Mouse (Mus musculus): ENCODE measurements at regions not wholly inside any gene's neighbourhood (a gene's known extent, or its start where the extent isn't known, plus 50 kb on each side); places are given as distances from the start of the nearest gene placed in this dataset.

DNA sequence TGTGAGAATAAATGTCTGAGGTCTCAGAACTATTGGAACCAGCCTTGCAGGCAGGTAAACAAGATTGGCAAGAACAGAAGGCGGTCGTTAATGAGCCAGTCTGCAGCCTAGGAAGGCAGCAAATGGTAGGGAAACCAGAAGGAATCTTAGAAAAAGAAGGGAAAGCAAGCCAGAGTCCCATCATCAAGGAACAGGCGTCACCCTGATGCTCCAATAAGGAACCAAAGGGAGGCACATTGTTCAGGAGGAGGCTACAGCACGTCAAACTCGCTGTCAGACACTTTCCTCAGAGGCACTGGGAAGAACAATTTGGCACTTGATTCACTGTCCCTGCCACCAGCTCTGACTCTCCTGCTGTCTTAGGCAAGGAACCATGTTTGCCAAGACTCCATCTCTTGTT lies 100.2 kb upstream of the Mpp6 start:
- H3K36me3 ChIP-seq (replicated peaks; ENCODE audit: control insufficient read depth, insufficient read depth) = no peaks in the 10 kb centered on the region
- H3K4me2 ChIP-seq (replicated peaks) = no peak overlapping the region
- H3K9ac ChIP-seq = no peak overlapping the region
- DNase-seq (ENCODE audit: low spot score) = no peak
- H3K4me3 ChIP-seq (replicated peaks; ENCODE audit: low read length) = no peak overlapping the region
- ATAC-seq (ENCODE audit: low FRiP score) = no peak
- H3K9me3 ChIP-seq (ENCODE audit: control insufficient read depth, low read length) = no peaks in the 10 kb centered on the region
- no peak overlapping the region for H3K27ac ChIP-seq
- no peaks in the 10 kb centered on the region for H3K27me3 ChIP-seq (ENCODE audit: control insufficient read depth, insufficient read depth, low read length)
- WGBS = 79% methylated on average over 5 of the region's 5 CpGs
- H3K4me1 ChIP-seq (replicated peaks; ENCODE audit: control insufficient read depth, insufficient read depth, low read length) = peaks cover 5% of the 10 kb centered on the region

DNA sequence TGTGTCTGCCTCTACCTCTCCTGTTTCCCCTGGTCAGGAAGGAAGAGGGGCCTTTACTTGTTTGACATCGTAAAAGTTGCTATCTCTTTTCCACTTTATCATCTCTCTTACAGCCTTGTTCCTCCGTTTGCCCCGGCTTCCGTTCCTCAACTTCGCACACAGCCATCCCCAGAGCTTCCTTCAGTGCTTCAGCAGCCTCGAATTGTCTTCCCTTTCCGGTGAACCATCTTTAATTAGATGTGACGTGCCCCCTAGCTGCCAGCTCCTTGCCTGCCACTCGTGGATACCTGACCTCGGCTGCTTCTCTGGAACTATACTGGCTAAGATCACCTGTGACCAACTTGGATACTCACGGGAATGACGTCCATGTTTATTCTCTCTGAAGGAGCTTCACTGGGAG lies 99.0 kb upstream of the Mpp6 start:
- ATAC-seq (ENCODE audit: low FRiP score) = no peak

DNA sequence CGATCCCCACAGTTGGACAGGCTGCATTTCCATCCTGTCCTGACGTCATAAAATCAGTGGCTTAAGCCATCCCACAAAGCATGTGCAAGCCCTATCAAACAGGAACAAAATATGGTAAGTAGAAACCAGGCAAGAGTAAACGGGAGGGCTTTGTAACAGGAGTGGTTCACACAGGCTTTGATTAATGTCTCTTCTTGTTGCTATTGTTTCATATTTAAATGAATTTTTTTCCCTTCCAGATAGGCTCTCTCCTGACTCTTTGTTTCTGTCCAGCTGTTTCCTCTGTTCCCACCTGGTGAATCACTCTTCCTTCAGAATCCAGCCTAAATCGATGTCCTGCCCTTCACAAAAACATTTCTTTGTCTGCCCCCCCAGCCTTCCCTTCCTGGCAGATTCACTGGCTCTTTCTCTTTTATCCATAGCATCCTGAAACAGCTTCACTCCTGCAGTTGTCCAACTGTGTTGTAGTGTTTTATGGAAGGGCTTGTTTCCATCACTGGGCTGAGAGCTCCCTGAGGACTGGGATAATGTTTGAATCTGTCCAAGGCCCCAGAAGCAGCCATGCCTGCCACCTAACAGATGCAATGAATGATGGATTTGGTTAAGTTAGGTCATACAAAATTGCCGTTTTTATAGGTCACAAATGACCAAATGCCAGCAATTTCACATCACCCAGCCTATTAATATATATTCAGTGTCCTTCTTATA lies 98.1 kb upstream of the Mpp6 start:
- no peak for ATAC-seq (ENCODE audit: low FRiP score)
- H3K9me3 ChIP-seq (ENCODE audit: control insufficient read depth, low read length) = no peaks in the 10 kb centered on the region
- no peak overlapping the region for H3K4me2 ChIP-seq (replicated peaks)
- DNase-seq (ENCODE audit: low spot score) = no peak
- peak overlapping the region; percentile 43; the same call in 1 of the 2 replicates for H3K27ac ChIP-seq
- peaks cover 5% of the 10 kb centered on the region for H3K4me1 ChIP-seq (replicated peaks; ENCODE audit: control insufficient read depth, insufficient read depth, low read length)
- H3K4me3 ChIP-seq (replicated peaks; ENCODE audit: low read length) = no peak overlapping the region
- 51% methylated on average over 5 of the region's 5 CpGs for whole genome bisulfite sequencing
- no peaks in the 10 kb centered on the region for H3K27me3 ChIP-seq (ENCODE audit: control insufficient read depth, insufficient read depth, low read length)
- no peak overlapping the region for H3K9ac ChIP-seq
- no peaks in the 10 kb centered on the region for H3K36me3 ChIP-seq (replicated peaks; ENCODE audit: control insufficient read depth, insufficient read depth)

More for the DNA sequence above, 99.0 kb upstream of the Mpp6 start:
- Histone ChIP-seq H3K4me1 (replicated peaks; ENCODE audit: control insufficient read depth, insufficient read depth, low read length) (peaks cover 5% of the 10 kb centered on the region), H3K36me3 (replicated peaks; ENCODE audit: control insufficient read depth, insufficient read depth) (no peaks in the 10 kb centered on the region), H3K9me3 (ENCODE audit: control insufficient read depth, low read length) (no peaks in the 10 kb centered on the region), H3K27me3 (ENCODE audit: control insufficient read depth, insufficient read depth, low read length) (no peaks in the 10 kb centered on the region), H3K9ac (no peak overlapping the region), H3K4me2 (replicated peaks) (no peak overlapping the region), H3K4me3 (replicated peaks; ENCODE audit: low read length) (no peak overlapping the region), H3K27ac (no peak overlapping the region)
- 85% methylated on average over 12 of the region's 12 CpGs for WGBS
- no peak for DNase-seq (ENCODE audit: low spot score)

DNA sequence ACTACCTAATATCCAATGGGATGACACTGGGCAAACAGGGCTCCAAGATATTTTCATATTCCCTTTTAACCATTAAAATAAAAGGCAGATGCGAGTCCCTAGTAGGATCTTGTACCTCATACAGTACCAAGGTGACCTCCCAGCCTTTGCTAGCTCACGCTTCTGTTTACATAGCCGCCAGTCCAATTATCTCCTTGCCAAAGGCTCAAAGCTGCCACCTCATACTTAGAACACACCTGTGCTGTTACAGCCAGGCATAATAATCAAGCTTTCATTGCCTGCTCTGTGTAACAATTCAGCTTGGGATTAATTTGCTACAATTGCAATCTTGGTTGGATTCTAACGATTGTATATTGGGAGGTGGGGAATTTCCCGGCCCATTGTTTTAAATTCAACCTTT lies 97.0 kb upstream of the Mpp6 start:
- Histone ChIP-seq H3K9ac (no peak overlapping the region), H3K4me2 (replicated peaks) (no peak overlapping the region), H3K4me3 (replicated peaks; ENCODE audit: low read length) (no peak overlapping the region), H3K27me3 (ENCODE audit: control insufficient read depth, insufficient read depth, low read length) (no peaks in the 10 kb centered on the region), H3K4me1 (replicated peaks; ENCODE audit: control insufficient read depth, insufficient read depth, low read length) (peaks cover 5% of the 10 kb centered on the region), H3K9me3 (ENCODE audit: control insufficient read depth, low read length) (no peaks in the 10 kb centered on the region), H3K36me3 (replicated peaks; ENCODE audit: control insufficient read depth, insufficient read depth) (no peaks in the 10 kb centered on the region), H3K27ac (no peak overlapping the region)
- ATAC-seq (ENCODE audit: low FRiP score) (no peak), DNase-seq (ENCODE audit: low spot score) (no peak)
- WGBS = 64% methylated on average over 5 of the region's 5 CpGs

DNA sequence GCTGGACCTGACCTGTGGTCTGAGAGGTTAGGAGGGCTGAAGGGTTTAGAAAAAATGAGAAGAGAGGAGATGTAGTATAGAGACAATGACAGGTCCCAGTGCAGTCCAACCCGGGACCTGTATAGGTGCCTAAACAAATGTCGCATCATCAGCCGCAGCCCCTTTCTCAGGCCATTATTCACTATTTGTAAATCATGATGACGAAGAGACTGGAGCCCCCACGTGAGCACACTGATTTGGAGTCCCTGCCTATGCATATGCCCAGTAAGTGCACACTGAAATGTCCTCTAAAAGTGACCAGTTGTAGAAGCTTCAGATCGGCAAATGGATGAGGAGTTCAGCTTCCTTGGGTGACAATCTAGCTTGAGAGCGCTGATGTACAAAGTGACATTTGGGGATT lies 96.2 kb upstream of the Mpp6 start:
- Histone ChIP-seq H3K9me3 (ENCODE audit: control insufficient read depth, low read length) (no peaks in the 10 kb centered on the region), H3K4me2 (replicated peaks) (no peak overlapping the region), H3K27me3 (ENCODE audit: control insufficient read depth, insufficient read depth, low read length) (no peaks in the 10 kb centered on the region), H3K4me1 (replicated peaks; ENCODE audit: control insufficient read depth, insufficient read depth, low read length) (peaks cover 5% of the 10 kb centered on the region), H3K36me3 (replicated peaks; ENCODE audit: control insufficient read depth, insufficient read depth) (no peaks in the 10 kb centered on the region), H3K4me3 (replicated peaks; ENCODE audit: low read length) (no peak overlapping the region), H3K9ac (no peak overlapping the region), H3K27ac (no peak overlapping the region)
- WGBS = 78% methylated on average over 7 of the region's 7 CpGs
- DNase-seq (ENCODE audit: low spot score) (no peak), ATAC-seq (ENCODE audit: low FRiP score) (no peak)

DNA sequence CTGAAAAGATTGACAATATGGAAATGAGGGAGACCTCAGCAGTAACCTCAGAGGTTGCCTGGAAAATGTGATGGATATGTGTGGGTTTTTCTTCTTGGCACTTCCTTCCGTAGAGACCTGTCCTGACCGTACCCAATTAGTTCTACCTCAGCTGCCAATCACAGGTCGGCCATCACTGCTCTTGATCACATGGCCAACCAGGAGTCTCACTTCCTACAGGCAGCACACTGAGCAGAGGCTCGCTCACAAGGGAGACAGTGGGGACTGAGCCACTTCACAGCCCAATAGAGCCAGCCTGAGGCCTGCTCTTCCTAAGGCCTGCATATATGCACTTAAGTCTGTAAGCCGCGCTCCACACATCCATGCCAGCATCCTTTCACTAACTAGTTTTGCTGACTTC lies 82.1 kb upstream of the Mpp6 start:
- Histone ChIP-seq H3K27ac (no peak overlapping the region), H3K36me3 (replicated peaks; ENCODE audit: control insufficient read depth, insufficient read depth) (no peaks in the 10 kb centered on the region), H3K4me2 (replicated peaks) (no peak overlapping the region), H3K4me1 (replicated peaks; ENCODE audit: control insufficient read depth, insufficient read depth, low read length) (peaks cover under 1% of the 10 kb centered on the region), H3K27me3 (ENCODE audit: control insufficient read depth, insufficient read depth, low read length) (no peaks in the 10 kb centered on the region), H3K4me3 (replicated peaks; ENCODE audit: low read length) (no peak overlapping the region), H3K9me3 (ENCODE audit: control insufficient read depth, low read length) (no peaks in the 10 kb centered on the region), H3K9ac (no peak overlapping the region)
- no peak for DNase-seq (ENCODE audit: low spot score)
- WGBS = 88% methylated on average over 6 of the region's 6 CpGs
- no peak for ATAC-seq (ENCODE audit: low FRiP score)

DNA sequence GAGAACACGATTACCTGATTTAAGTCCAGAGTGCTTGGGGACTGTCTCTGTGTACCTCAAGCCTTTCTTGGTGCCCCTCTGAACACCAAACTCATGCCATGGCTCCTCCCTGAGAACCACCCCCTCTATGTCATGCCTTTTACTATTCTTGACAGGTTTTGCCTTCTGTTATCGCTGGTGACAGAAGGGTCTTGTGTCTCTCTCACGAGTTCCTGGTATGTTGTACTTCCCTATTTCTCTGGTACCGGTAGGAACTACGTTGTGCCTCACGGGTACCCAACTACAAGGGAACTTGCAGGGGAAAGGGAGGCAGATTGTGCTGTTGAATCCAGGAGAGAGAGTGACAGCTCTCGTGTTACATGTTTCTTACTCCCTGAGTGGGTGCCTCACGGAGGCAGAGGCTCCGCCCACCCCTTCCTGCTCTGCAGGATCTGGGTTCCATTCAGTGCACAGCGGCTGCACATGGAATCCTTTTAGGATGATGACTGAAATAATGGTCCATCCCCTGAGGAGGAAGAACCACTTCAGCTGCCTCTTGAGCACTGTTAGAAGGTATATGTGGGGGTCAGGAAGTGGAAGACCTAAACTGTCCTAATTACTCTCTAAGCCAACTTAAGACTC lies 80.0 kb upstream of the Mpp6 start:
- Histone ChIP-seq H3K9me3 (ENCODE audit: control insufficient read depth, low read length) (no peaks in the 10 kb centered on the region), H3K9ac (no peak overlapping the region), H3K27me3 (ENCODE audit: control insufficient read depth, insufficient read depth, low read length) (no peaks in the 10 kb centered on the region), H3K36me3 (replicated peaks; ENCODE audit: control insufficient read depth, insufficient read depth) (no peaks in the 10 kb centered on the region), H3K4me1 (replicated peaks; ENCODE audit: control insufficient read depth, insufficient read depth, low read length) (peaks cover 5% of the 10 kb centered on the region), H3K27ac (no peak overlapping the region), H3K4me3 (replicated peaks; ENCODE audit: low read length) (no peak overlapping the region), H3K4me2 (replicated peaks) (no peak overlapping the region)
- ATAC-seq (ENCODE audit: low FRiP score) (no peak), DNase-seq (ENCODE audit: low spot score) (no peak)
- WGBS = 76% methylated on average over 10 of the region's 10 CpGs

DNA sequence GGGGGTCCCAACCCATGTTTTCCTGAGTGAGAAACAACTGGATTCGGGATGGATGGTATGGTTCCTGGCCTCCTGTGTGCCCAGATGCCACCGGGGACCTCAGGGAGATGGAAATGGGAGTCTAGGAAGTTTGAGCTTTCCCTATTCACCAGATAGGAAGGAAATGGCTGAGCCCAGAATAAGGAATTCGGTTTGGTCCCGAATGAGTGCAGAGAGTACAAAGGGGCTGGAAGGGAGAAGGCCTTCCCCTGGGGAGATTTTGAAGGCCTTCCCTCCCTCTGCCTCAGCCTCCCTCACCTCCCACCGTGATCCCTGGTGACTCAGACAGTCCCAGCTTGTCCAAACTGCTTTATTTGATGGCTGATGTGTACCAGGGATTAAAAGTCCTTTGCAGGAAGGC lies 78.7 kb upstream of the Mpp6 start:
- no peak overlapping the region for H3K27ac ChIP-seq
- H3K36me3 ChIP-seq (replicated peaks; ENCODE audit: control insufficient read depth, insufficient read depth) = no peaks in the 10 kb centered on the region
- DNase-seq (ENCODE audit: low spot score) (no peak), ATAC-seq (ENCODE audit: low FRiP score) (no peak)
- H3K9me3 ChIP-seq (ENCODE audit: control insufficient read depth, low read length) = no peaks in the 10 kb centered on the region
- H3K4me2 ChIP-seq (replicated peaks) = no peak overlapping the region
- WGBS = 61% methylated on average over 5 of the region's 5 CpGs
- H3K4me3 ChIP-seq (replicated peaks; ENCODE audit: low read length) = no peak overlapping the region
- H3K9ac ChIP-seq = no peak overlapping the region
- peaks cover 5% of the 10 kb centered on the region for H3K4me1 ChIP-seq (replicated peaks; ENCODE audit: control insufficient read depth, insufficient read depth, low read length)
- H3K27me3 ChIP-seq (ENCODE audit: control insufficient read depth, insufficient read depth, low read length) = no peaks in the 10 kb centered on the region

DNA sequence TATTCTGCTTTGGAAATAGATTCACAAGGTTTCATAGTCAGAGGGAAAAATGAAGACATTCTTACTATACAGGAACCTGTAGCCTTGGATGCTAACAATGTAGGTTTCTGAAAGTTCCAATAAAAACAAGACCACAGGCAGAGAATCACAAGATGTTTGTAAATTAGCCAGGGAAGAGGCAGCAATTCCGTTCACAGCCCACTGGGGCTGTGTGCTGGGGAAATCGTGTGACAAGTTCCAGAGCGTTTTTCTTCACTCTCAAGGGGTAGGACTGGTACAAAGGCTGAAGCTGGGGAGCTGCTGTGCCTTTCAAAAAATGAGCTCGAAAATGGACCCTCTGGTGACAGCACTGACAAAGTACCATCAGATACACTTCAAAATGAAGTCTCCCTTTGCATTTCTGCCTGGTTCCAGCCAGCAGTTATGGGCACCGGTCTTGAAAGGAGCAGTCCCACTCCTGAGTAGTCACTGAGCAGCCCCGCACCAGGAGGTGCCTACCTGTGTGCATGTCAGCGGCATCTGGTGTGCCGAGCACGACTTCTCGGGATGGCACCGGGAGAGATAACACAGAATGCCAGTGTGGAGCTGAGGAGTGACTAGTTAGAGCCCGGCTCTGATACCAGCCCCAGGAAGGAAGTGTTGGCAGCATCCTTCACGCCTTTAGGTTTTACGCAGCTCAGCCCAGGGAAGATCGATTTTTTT lies 77.0 kb upstream of the Mpp6 start:
- Histone ChIP-seq H3K9me3 (ENCODE audit: control insufficient read depth, low read length) (no peaks in the 10 kb centered on the region), H3K4me1 (replicated peaks; ENCODE audit: control insufficient read depth, insufficient read depth, low read length) (peaks cover 5% of the 10 kb centered on the region), H3K9ac (no peak overlapping the region), H3K27ac (no peak overlapping the region), H3K27me3 (ENCODE audit: control insufficient read depth, insufficient read depth, low read length) (no peaks in the 10 kb centered on the region), H3K4me2 (replicated peaks) (no peak overlapping the region; the same call in none of the 2 replicates), H3K4me3 (replicated peaks; ENCODE audit: low read length) (no peak overlapping the region), H3K36me3 (replicated peaks; ENCODE audit: control insufficient read depth, insufficient read depth) (no peaks in the 10 kb centered on the region)
- no peak for DNase-seq (ENCODE audit: low spot score)
- peak; percentile 27; the same call in 1 of the 2 replicates for ATAC-seq (ENCODE audit: low FRiP score)
- 54% methylated on average over 15 of the region's 15 CpGs for WGBS

All from hindbrain, embryonic 14.5 days (tissue).